Mouse (Mus musculus): ENCODE results near the gene Rac1. TPM values are rescaled to one million over a fixed set of nuclear protein-coding genes. Genes with fewer than 3 reads are reported as not detected.

Gene Rac1
- total RNA-seq, 2 experiments from 2014 or later: 134 to 471 TPM

DNA sequence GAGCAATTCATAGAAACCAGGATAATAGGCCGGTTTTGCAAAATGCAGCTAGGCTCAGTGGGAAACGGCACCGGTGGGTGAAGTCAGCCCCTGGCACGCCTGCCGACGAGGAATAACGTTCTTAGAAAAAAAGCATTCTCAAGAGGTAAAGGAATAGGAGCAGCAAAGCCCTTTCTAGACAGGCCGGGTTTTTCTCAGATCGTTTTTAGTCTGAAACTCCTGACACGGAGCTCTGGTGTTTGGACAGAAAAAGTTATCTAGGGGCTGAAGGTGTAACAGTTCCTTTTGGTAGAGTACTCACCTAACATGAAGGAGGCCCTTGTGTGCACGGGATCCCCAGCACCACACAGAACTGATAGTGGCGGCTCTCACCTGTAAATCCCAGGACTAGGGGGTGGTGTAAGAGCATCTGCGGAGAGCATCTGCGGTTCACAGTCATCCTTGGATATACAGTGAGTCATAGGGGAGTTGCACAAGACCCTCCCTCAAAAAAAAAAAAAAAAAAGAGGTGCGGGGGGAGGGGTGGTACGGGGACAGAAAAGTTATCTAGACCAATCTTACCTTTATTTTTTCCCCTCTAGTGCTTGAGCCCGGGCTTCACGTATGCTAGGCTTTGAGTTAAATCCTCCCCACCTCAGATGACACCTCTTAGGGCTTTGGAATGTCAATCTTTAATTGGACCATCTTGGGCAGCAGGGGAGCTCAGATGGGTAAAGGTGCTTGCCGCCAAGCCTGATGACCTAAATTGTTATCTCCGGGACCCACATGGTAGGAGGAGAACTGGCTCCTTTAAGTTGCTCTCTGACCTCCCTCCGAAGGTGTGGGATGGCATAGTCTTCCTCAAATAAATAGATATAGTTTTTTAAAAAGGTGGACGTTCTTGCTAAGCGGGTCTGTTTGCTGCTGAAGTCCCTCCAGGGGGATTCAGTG lies 62.4 kb downstream of the Rac1 start:
- peak; percentile 45 for ATAC-seq (replicated peaks; ENCODE audit: poor library complexity, severe bottlenecking)

DNA sequence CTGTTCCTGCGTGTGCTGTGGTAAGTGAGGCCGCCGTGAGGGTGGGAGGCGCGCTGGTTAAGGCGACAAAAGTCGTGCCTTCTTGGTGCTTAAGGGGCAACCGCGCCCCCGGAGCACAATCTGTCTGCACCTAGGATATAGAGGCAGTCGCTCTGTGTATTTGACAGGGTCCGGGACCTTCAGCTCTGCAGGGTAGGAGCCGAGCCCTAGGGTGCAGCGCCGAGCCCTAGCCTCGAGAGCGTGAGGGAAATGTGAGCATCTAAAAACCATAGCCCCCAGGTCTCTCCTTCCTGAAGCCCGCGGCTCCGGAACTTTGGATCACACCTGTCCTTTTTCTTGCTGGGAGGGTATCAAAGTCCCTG lies 63.1 kb downstream of the Rac1 start:
- peak; percentile 18 for ATAC-seq (replicated peaks; ENCODE audit: poor library complexity, severe bottlenecking)

DNA sequence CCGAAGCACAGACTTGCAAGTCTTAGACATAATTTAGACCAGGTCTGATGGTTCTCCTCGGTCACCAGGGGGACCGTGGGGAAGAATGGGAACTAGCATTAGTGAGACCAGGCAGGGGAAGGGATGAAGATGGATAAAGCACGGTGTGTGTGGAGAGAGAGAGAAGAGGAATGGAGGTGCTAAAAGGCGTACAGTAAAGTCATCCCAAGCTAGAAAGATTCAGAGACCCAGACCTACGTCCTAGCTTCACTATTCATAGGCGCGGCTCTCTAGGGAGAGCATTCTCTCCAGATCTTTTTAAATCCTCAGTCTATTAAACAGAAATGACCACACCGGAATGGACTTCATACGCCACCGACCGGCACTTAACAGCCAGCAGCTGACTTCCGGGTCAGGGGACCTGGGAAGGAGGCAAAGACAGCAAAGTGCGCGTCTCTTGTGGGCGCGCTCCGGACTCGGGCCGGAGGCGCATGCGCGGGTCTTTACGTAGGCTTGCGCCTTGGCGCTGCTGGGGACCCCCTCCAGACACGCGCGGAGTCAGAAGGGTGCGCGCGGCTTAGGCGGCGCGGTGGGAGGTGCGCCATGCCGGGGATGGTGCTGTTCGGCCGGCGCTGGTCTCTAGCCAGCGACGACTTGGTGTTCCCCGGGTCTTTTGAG lies 63.6 kb downstream of the Rac1 start, which contains the start of gene Daglb:
Gene Daglb (plus strand): TSS at position 485 of the 657 bp plus-strand sequence.
- peak; percentile 87 for ATAC-seq (replicated peaks; ENCODE audit: poor library complexity, severe bottlenecking)

DNA sequence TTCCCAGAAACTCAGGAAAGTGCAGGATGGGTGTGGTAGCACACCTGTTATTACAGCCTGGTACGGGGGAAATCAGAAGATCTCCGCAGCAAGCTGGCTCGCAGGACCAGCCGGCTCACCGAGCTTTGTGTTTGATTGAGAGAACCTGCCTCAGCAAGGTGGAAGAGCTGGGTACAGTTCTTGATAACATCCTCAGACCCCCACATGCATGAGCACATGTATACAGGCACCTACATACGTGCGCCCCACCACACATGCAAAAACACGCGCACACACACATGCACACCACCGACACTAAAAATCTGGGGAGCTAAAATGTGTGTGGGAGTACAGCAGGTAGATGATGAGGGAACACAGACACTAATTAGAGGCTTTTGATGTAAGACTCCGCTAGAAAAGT lies 64.2 kb downstream of the Rac1 start:
- no peak for ATAC-seq (replicated peaks; ENCODE audit: poor library complexity, severe bottlenecking)

Other genes starting within 250 kb of the Rac1 start
- gene Zfp853, start 234.4 kb downstream of the Rac1 start, total RNA-seq (2014; fragmentation: Nextera tagmentation): not detected in 2 replicates
- gene Zfp853, start 234.4 kb downstream of the Rac1 start, total RNA-seq (2017): not detected in 2 replicates
- 40.5 and 47.3 TPM in 2 replicates for gene E130309D02Rik, start 212.7 kb downstream of the Rac1 start, total RNA-seq (2014; fragmentation: Nextera tagmentation)
- gene E130309D02Rik, start 212.7 kb downstream of the Rac1 start, total RNA-seq (2017): 16.5 and 22.4 TPM in 2 replicates
- 57.9 and 81.0 TPM in 2 replicates for gene Zdhhc4, start 198.8 kb downstream of the Rac1 start, total RNA-seq (2014; fragmentation: Nextera tagmentation)
- gene Zdhhc4, start 198.8 kb downstream of the Rac1 start, total RNA-seq (2017): 38.5 and 49.2 TPM in 2 replicates
- not detected in 2 replicates for gene Grid2ip, start 170.7 kb downstream of the Rac1 start, total RNA-seq (2014; fragmentation: Nextera tagmentation)
- gene Grid2ip, start 170.7 kb downstream of the Rac1 start, total RNA-seq (2017): not detected in 2 replicates
- 82.9 and 104 TPM in 2 replicates for gene Kdelr2, start 124.2 kb downstream of the Rac1 start, total RNA-seq (2014; fragmentation: Nextera tagmentation)
- 161 and 171 TPM in 2 replicates for gene Kdelr2, start 124.2 kb downstream of the Rac1 start, total RNA-seq (2017)
- gene Daglb, start 63.5 kb downstream of the Rac1 start, total RNA-seq (2014; fragmentation: Nextera tagmentation): 11.7 and 22.8 TPM in 2 replicates
- gene Daglb, start 63.5 kb downstream of the Rac1 start, total RNA-seq (2017): 24.1 and 25.0 TPM in 2 replicates
- gene Cyth3, start 94.4 kb upstream of the Rac1 start, total RNA-seq (2014; fragmentation: Nextera tagmentation): 3.7 and 3.8 TPM in 2 replicates
- 4.4 and 5.1 TPM in 2 replicates for gene Cyth3, start 94.4 kb upstream of the Rac1 start, total RNA-seq (2017)
- 15.4 and 19.0 TPM in 2 replicates for gene Usp42, start 204.2 kb upstream of the Rac1 start, total RNA-seq (2014; fragmentation: Nextera tagmentation)
- gene Usp42, start 204.2 kb upstream of the Rac1 start, total RNA-seq (2017): 10.4 and 13.4 TPM in 2 replicates

All from granulocyte monocyte progenitor cell, adult 5-6 weeks (primary cell).